Mouse (Mus musculus): ENCODE results near the gene Dpysl4. TPM values are rescaled to one million over a fixed set of nuclear protein-coding genes. Genes with fewer than 3 reads are reported as not detected.

Dpysl4 gene
- polyA plus RNA-seq, 1 experiment from 2014 or later, result 280 TPM

Other genes with a start within 250 kb of the Dpysl4 start
- gene Ppp2r2d, start 239.9 kb upstream of the Dpysl4 start, polyA plus RNA-seq (2015; fragmentation: Nextera tagmentation; extraction: Ambion mirVana), result 76.0 and 82.5 TPM in 2 replicates
- 29.1 and 30.8 TPM in 2 replicates for gene Mapk1ip1, start 239.7 kb upstream of the Dpysl4 start, polyA plus RNA-seq (2015; fragmentation: Nextera tagmentation; extraction: Ambion mirVana)
- gene Bnip3, start 176.5 kb upstream of the Dpysl4 start, polyA plus RNA-seq (2015; fragmentation: Nextera tagmentation; extraction: Ambion mirVana), result 89.9 and 92.0 TPM in 2 replicates
- 4.3 and 5.1 TPM in 2 replicates for gene Jakmip3, start 145.3 kb upstream of the Dpysl4 start, polyA plus RNA-seq (2015; fragmentation: Nextera tagmentation; extraction: Ambion mirVana)
- 3.5 and 5.0 TPM in 2 replicates for gene Lrrc27, start 127.0 kb downstream of the Dpysl4 start, polyA plus RNA-seq (2015; fragmentation: Nextera tagmentation; extraction: Ambion mirVana)
- 1.1 TPM in 2 replicates for gene Stk32c, start 127.3 kb downstream of the Dpysl4 start, polyA plus RNA-seq (2015; fragmentation: Nextera tagmentation; extraction: Ambion mirVana)
- gene Pwwp2b, start 162.5 kb downstream of the Dpysl4 start, polyA plus RNA-seq (2015; fragmentation: Nextera tagmentation; extraction: Ambion mirVana), result 4.5 and 4.9 TPM in 2 replicates

Data from hindbrain, embryonic 13.5 days (tissue).